Mouse (Mus musculus) NIH3T3 (cell line): ENCODE measurements around the gene Trpv4.
A peak's percentile ranks its signal among the peaks of the same experiment; 100 is the strongest.

Experiments used
- DNase-seq: peaks from one replicate; pipeline ENCODE4 v3.0.0-alpha.2; 2012; ENCODE audit warnings: low read depth

The Trpv4 gene

DNA sequence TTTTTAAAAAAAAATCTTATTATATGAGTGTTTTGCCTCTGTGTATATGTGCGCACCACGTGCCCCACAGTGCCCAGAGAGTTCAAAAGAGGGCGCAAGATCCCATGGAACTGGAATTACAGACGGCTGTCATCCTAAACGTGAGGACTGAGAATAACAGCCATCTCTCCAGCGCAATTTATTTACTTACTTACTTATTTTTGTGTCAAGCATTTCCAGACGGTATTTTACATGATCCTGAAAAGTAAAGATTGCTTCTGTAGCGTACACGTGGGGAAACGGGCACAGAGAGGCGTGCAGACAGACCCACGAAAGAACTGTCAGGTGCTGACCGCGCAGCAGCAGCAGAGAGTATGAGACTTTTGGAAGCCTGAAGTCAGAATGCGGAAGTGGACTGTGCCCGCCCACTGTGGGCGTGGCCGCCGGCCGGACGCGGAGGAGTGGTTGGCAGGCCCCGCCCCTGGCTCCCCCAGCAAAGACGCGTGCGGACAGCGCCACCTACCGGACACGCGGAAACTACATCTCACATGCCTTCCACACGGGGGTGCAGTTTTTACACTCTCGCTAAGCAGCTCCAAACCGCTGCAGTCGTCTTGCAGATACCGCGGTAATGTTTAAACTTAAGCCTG, 9.1 kb upstream of the Trpv4 start:
- DNase-seq, result peak; percentile 99

DNA sequence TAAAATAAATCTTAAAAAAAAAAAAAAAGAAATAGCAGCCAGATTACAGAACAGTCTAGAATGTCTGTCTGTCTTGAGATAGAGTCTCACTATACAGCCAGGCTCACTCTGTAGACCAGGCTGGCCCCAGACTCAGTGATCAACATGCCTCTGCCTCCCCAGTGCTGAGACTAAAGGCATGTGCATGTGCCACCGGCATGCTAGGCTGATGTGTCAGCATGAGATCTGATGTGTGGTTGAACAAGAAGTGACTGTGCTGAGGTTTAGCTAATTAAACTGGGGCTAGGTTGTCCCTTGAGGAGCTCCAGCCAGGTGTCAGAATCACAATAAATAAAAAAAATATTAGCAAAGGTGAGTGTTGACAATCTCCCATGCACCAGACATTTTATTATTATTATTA, 8.4 kb upstream of the Trpv4 start:
- no peak for DNase-seq

DNA sequence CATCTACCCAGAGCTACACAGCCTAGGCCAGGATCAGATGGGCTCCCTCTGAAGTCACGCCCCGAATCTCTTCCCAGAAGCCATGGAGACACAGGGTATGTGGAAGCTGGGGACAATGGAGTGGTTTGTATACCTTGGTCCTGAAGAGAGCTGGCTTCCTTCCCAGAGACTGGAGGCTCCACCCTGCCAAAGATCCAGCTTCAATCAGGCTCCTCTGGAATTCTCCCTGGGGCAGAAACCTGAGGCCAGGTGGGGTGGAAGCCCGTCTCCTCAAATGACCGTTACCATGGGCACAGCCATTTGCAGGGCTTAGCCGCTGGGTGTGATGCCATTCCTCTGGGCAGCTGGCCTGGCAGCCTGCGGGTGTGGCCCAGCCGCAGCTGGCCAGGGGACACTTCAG, 6.5 kb upstream of the Trpv4 start:
- peak; percentile 16 for DNase-seq

DNA sequence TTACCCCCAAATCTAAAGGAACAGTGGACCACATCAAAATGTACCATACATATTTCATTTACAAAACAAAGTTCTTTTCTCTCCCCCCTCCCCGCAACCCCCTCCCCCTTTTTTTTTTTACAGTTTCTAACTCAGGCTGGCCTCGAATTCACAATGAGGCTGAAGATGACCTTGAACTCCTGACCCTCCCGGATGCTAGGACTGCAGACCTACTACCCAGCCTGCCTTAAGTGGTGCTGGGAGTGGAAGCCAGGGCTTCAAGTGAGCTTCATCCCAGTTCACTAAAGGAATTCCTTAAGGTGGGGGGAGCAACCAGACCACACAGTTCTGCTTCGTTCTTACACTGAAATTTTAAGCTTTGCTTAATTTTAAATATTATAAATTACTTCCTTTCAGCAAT, 5.9 kb upstream of the Trpv4 start:
- no peak for DNase-seq

DNA sequence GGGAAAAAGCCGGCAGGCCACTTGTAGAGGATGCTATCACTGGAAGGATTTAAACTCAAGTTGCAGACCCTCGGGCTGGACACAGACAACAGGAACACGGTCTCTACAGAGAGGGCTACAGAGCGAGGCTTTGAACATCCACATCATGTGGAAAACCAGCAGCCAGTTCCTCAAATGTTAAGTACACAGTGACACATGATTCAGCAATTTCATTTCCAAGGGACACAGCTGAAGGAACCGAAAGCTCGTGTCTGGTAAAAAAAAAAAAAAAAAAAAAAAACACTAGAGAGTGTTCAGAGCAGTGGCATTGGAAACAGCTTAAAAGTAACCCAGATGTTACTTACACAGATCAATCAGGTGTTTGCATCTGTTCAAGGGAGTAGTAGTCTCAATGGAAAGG, 2.8 kb upstream of the Trpv4 start:
- no peak for DNase-seq

DNA sequence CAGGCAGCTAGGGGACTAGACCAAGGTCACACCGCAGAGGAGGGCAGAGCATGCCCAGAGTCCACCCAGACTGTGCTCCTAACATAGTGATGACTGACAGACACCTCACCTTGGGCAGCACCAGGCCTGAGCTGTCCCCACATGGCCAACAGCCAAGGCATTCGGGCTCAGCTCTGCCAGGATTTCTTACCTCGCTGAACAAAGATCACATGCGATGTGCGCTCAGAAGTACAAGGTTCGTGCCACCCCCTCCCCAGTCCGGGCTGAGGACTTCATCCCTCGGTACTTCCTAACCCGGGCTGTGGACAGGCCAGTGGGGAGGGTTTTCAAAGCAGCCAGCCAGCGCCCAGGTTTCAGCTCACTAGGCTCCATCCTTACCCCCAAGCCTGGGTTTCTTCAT, 795 bp downstream of the Trpv4 start:
- DNase-seq, result no peak

DNA sequence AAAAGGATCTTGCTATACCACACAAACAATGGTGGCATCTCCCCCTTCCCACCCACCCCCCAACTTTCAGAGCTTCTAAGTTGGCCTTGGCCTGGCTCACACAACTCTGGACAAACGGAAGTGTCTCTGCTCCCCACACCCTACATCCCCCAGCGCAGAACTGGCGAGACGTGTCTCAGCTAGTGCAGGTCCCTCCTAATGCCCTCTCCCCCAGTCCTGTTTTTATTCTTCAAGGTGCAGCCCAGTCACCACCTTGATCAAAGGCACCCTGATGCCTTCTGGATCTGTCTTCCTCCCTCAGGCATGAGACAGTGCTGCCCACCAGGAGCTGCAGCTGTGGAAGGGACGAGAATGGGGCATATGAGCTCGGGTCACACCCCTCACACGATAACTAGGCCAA, 1.9 kb downstream of the Trpv4 start:
- no peak for DNase-seq

DNA sequence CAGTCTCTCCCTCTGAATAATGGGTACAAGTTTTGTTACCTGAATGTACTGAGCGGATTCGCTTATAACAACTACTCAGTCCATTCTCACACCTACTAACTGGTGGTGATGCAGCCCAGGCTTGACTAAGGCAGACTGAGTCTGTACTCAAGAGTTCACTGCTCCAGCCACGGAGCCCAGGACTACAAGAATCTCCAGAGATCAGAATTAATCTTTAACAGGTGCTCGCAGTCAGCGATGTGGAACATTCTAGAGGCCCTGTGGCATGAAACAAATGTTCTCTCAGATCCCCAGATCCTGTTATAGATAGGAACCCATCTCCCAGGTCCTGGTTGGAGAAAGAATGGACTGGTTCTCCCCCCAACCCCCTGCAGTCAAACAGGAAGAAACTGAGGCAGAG, 2.5 kb downstream of the Trpv4 start:
- no peak for DNase-seq

DNA sequence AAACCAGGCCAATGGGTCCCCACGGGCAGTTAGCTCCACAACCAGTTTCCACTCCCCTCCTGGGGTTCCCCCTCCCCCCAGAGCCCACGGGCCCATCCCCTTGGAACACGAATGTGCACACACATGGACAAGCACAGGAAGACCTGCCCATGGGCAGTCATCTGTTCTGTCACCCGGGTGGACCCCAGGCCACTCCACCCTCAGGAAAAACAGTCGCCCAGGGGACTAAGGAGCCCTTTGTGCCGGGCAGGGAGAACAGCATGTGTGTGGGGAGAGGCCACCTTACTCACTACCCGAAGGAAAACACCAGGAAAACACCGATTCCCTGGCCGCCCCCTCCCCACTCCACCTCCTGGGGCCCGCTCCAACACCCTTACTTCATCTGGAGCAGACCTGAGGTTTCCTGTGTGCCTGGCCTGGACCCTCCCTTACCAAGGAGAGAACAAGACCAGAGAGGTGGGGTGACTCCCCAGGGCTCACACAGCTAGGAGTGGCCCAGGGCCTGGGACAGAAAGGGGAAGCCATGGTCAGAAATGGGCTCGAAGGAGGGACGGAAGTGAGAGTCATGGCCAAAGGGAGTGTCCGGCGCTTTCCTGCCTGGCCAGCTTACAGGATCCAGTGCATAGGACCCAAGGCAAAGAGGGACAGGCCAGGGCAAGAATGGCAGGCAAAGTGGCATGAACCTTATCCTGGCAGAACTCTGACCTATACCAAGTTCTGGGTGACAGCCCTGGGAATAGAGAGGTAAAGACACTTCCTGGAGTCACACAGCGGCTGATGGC, 4.4 kb downstream of the Trpv4 start:
- DNase-seq, result no peak

DNA sequence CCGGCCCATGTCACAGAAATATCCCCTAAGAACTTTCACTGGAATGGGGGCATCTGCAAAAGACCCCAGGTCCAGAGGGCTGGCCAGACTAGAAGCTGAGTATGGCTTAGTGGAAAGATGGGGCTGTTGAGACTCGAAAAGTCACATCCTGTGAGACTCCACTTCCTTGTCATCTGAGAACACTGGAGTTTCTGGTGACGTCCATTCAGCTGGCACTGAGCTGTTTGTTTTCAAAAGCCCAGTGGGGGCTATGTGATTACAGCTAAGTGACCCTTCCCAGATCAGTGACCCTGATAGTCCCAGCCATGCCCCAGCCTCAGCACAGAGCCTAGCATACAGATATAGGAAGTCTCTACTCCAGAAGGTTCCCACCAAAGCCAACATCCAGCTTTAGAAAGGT, 6.8 kb downstream of the Trpv4 start:
- DNase-seq, result no peak

DNA sequence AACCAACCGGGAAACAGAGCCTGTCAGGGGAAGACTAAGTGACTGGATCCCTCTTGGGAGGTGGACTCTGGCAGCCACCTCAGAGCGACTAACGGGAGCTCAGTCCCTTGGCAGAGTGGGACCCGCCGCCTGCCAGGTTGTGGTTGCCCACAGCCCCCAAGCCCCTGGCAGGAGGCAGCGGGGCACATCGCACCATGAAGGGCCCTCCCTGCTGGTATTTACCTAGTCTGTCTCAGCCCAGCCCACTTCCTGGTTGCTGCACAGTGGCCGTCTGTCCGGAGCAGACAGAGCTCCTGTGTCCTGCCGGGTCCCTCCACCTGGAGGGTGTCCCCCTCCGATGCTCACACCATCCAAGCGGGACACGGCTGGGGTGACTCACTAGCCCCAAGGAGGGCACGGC, 7.2 kb downstream of the Trpv4 start:
- DNase-seq, result no peak

DNA sequence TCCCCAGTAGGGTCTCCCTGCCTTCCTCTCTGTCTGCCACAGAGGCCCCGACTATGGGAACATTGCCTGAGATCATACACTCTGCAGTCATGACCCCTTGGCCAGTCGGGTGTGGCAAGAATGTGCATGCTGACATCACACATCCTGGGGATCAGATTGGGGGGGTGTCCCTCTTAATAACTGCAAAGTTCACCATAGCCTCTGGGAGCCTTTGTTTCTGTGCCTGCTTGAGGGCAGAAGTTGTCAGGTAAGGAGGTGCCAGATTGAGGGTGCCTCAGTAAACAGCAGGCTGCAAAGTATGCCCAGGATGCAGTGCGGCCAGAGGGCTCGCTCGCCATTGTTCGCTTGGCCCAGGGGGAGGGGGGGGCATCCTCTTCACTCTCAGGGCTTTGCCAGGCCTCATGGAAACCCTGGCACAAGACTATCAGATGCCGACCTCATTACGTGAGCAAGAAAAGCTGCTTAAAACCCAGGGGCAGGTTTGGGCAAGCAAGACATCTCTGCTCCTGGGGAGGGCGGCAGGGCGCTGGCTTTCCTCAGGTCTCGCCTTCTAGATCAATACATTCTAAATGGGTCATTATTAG, 9.4 kb downstream of the Trpv4 start:
- DNase-seq, result peak; percentile 31

DNA sequence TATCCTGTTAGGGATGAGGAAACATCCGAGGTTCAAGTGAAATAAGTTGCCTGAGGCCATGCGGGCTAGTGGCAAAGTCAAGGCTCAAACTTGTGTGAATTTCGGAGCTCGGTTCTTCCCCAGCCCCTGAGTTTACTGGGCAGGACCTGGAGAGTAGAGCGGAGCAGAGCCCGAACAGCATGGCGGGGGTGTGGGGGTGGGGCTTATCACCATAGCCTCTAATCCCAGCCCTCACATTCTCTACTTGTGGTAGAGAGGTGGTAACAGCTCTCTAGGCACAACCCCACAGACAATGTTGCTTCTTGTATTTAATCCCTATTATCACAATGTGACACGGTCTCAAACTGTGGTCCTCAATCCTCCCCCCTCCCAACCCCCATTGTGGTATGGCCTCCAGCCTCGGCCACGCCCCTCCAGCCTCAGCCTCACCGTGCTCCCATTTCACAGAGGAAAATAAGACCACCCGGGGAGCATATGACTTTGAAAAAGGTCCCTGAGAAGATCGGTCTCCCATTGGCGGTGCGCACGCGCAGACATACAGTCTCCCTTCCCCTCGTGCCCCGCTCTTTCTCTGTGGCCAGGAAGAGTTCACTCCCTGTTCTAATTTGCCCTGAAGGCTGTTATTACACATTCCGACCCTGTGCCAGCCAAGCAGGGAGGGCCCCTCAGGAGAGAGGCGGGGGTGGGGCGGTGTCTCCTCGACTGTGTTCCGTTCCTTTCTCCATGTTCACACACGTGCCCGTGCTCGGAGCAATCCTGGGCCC, 10.8 kb downstream of the Trpv4 start:
- peak; percentile 26 for DNase-seq

DNA sequence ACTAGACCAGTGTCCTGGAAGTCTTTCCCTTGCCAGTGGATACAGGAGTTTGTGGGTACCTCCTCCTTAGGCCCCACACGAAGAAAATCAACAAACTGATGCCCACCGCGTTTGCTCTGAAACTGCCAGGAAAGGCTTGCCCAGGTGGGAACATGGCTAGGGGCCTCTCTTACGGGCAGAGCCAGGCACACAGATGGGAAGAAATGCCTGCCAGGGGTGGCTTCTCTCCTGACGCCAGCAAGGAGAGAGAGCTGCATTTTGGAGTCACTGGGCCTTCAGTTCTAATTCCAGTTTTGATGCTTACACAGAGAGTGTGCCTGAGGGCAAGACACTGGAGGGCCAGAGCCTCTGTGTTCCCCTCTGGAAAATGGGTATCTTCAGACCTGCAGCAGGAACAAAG, 12.3 kb downstream of the Trpv4 start:
- DNase-seq, result no peak

DNA sequence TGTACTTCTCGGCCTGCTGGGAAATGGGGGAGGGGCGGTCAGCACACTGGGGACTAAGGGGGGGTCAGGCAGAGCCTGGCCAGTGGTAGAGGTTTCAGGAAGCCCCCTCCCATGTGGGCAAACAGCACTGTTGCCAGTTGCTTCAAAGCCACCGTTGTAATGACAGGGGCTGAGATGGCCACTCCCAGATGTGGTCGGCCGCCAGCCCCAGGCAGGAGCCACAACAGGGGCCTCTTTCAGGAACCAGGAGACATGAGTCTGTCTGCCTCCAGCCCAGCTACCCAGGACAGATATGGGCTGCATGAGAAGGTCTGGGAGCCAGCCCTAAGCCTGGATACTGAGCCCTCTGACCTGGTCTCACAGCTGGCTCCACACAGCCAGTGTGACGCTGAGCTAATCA, 13.3 kb downstream of the Trpv4 start:
- DNase-seq, result no peak

DNA sequence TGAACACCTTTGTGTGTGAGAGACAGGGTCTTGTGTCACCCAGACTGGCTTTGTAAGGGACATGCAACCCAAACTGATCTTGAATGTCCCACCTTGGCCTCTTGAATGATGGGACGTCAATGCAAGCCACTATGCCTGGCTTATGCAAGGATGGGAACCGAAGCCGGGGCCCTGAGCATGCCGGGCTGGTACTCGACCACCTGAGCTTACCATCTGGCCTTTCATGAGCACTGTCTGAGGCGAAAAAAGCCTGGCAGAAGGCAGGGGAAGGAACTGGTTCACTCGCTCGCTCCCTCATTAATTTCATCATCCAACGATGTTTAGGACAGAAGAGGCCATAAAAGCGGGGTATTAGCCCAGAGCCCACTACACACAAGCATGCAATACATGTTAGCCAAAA, 17.4 kb downstream of the Trpv4 start:
- no peak for DNase-seq

DNA sequence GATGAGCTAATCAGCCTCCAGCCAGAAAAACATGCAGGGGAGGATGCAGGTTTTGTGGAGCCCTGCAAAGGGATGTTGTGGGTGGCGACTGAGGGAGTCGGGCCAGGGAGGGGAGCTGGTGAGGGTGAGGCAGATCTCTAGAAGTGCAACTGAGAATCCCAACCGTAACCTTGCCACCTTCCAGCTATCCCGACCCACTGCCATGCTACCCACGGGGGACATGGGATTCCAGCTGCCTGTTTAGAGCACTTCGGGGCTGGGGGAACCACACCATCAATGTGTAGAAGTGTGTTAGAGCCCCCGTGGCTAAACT, 18.6 kb downstream of the Trpv4 start:
- no peak for DNase-seq

DNA sequence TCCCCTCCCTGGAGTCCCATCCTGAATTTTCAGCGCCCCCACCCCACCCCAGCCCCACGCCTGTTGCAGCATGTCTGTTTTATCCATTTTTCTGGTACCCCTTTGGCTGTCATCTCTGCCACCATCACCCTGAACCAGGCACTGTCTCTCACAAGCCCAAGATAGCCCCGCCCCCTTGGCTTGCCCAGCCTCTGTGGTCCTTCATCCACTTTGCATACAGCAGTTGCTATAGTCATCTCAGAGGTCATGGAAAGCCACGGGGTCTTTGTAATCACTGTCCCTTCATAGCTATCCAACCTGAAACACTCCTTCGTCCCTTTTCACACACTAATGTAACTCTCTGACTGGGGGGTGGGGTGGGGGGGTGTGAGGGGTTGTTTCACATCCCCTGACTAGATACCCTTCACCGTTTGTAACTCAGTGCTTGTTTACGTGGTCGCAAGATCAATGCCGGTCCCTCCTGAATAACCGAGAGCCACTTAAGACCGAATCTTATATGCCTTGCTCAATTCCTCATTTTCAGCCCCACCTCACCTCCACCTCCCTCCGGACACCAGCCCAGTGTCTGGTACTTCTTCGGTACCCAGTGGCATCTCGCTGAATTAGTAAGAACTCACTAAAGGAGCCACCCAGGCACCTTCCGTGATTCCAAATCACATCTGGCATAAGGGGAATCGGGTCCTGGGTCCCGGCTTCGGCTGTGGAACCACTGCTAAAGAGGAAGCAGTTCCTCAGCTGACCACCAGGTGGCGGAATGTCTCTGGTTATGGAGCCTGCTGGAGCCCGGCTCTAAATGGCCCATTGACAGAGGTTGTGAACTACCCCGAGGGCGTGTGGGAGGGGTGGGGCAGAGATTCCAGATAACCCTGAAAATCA, 19.2 kb downstream of the Trpv4 start:
- DNase-seq, result peak; percentile 91

DNA sequence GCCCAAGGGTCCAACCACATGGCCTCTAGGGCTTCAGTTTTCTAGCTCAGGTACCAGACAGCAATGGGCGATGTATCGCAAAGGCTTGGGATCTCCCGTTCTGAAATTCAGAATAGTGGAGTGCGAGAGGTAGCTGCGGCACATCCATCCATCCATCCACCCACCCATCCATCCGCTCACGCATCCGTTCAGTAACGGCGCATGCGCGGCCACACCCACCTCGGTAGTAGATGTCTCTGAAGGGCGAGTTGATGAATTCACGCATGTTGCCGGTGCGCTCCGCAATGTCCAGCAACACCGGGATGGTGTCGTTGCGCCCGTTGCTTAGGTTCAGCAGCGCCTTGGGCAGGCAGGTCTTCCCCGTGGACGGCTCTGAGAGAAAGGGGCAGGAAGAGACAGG, 22.1 kb downstream of the Trpv4 start:
- DNase-seq, result no peak

DNA sequence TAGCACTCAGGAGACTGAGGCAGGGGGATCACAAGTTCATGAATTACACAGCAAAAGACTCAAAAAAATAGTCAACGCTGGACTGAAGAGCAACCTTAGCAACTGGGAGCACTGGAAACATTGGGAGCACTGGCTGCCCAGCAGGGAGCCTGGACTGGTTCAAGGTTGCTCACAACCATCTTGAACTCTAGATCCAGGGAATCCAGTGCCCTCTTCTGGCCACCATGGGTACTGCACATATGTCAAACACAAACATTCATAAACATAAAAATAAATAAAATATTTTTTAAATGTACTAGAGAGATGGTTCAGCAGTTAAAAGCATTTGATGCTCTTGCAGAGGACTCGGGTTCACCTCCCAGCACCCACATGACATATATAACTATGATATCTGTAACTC, 26.9 kb downstream of the Trpv4 start:
- DNase-seq, result peak; percentile 64

DNA sequence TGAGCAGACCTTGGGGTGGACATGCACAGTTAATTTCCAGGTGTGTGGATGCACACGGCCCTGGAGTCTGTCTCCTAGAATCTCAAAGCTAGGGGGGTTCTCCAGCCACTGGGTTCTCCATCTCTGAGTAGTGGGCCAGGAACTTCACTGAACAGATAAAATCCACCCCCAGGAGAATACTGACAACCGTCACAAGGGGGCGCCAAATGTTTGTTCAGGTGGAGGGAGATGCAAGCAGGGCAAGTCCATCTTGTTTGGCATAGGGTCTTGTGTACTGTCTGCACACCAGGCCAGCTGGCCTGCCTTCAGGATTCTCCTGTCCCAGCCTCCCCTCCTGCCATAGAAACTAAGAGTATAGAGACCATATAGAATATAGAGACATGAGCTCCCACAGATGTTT, 32.6 kb downstream of the Trpv4 start:
- peak; percentile 79 for DNase-seq

DNA sequence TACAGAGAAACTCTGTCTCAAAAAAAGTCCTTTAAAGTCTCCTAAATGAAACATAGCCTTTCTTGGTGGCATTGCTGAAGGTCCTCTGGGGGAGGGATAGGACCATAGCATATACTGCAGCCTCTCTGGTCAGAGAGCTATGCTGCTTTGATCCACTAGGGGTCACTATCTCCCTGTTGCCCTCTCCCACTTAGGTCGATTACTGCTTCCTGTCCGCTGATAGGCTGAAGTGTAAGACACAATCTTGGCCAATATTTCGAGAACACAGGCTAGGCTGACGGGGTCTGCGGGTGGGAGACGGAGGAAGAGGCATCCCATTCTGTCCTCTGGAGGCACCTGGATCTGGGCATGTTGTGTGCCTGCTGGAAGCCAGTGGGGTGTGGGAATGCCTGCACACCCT, 37.9 kb downstream of the Trpv4 start:
- peak; percentile 45 for DNase-seq
